Mouse (Mus musculus) adrenal gland, postnatal 4 days (tissue): ENCODE results near the gene Daam1. TPM values are rescaled to one million over a fixed set of nuclear protein-coding genes. Genes with fewer than 3 reads are reported as not detected.

Experiments
- DNase-seq, 2 experiments: peaks; one replicate each; pipeline ENCODE4 v3.0.0; 2021 to 2022; ENCODE audit warnings: low spot score in 2 of 2, mixed read lengths in 2 of 2
- total RNA-seq, 2 experiments: library from RNA; stranded (reverse); gene quantifications; 2 replicates each; pipeline ENCODE4 v1.2.3; 2021

Gene Daam1
- total RNA-seq, 2 experiments from 2014 or later, result 30.5 to 31.4 TPM

- DNase-seq, result no peak
These were observed 99.0 kb downstream of the Daam1 start for GRCm38 (mm10) chr12:71929876-71930275.

DNA sequence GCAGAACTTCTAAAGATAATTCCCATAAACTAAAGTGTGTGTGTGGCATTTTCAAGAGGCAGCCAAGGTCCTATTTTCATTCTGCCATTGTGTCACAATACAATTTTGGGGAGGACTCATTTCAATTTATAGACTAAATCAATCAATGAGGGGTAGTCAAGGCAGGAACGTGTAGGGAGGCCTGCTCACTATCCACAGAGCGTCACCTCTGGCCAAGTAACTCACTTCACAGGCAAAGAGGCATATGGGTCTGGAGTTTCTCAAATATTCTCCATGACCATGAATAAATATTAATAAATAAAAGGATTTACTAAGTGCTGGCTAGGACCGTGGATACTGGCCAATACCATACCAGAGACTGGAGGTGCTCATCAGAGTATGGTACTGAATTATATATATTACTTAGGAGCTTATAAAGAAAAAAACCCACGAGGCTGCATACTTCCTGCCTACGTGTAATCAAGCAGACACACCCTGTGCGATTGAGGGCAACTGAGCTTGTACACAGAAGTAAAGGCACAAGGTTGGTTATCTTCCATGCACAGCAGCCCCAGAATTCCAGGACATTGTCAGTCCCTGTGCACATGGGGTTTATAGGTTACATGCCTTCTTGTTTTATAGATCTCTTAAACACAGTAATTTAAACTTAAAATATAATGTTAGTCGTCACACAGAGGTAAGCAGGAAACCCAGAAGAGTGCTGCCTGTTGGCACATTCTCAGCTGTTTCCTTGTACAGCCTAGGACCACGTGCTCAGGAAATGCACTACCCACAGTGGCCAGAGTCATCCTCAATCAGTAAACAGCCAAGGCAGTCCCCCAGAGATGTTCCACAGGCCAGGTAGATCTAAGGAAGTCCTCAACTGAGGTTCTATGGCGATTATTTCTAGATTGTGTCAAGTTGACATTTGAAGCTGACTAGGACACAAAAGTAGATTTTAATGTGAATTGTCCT, 101.8 kb downstream of the Daam1 start:
- DNase-seq, result no peak

- no peak for DNase-seq
These were observed 103.2 kb downstream of the Daam1 start for GRCm38 (mm10) chr12:71933989-71934645.

DNA sequence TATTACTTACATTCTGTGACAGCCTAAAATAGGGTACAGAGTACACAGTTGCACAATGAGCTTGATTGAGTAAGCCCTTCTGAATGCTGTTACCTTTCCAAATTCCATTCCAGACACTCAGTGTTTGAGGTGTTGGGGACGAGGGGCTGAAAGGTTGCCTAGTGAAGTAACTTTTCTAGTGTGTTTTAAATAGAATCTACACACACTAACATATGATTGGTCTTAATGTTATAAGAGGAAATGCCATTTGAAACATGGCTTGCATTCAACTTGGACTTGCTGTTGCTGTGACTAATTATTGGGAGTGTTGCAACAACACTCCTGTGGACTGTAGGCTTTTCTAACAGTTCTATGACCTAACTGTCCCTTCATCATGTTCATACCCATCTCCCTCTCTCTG, 105.8 kb downstream of the Daam1 start:
- DNase-seq, result no peak

GRCm38 (mm10) chr12:71938513-71938912, 107.6 kb downstream of the Daam1 start:
- no peak for DNase-seq

GRCm38 (mm10) chr12:71941290-71941689, 110.4 kb downstream of the Daam1 start:
- no peak for DNase-seq

- no peak for DNase-seq
These were observed 112.2 kb downstream of the Daam1 start for GRCm38 (mm10) chr12:71943112-71943511.

- DNase-seq, result no peak
These were observed 112.8 kb downstream of the Daam1 start for GRCm38 (mm10) chr12:71943646-71944045.

DNA sequence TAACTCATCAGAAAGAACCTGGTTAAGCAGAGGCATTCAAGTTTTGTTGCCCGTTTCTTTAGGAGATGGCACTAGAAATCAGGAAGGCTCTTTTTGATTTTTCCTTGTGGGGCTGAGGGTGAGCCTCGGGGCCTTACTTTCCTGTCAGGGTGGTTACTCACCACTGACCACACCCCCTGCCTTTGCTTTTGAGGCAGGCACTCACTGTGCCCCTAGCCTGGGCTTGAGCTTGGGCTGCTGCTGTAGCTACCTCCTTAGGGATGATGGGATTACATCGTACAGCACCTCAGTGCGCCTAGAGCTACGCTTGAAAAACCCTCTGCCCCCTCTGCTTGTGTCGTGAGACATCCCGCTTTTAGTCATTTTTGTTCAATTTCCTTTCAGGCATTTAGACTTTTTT, 115.0 kb downstream of the Daam1 start:
- no peak for DNase-seq

DNA sequence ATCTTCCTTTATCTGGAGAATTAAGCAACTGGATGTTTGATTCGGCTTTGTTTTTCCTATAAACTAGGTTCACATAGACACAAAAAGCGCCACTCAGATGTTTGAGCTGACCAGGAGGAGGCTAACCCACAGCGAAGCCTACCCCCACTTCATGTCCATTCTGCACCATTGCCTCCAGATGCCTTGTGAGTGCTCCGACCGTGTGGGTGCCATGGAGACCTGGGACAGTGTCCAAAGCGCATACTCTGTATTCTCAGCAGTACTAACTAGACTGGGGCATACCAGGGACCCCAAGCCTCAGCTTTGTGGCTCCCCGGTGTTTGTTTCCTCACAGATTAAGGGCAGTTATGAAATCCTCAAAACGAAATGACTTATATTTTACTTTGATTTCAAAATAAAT, 115.6 kb downstream of the Daam1 start:
- DNase-seq, result no peak

- no peak for DNase-seq
These were observed 118.1 kb downstream of the Daam1 start for GRCm38 (mm10) chr12:71948972-71949371.

DNA sequence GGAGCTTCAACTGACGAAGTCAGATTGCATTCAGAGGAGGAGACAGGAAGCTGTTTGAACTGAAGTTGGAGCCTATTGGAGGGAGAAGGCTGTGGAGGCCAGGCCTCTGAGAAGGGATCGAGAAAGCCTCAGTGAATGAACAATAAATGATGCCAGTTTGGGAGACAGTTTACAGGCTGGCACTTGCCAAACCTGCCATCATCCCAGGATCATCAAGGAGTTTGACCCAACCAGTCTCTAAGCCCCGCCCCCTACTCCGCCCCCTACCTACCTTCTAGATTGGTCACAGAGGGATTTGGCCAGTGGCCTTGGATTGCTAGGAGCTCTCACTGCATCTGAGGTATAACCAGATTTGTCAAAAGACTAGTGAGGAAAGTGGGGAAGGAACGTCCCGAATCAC, 118.7 kb downstream of the Daam1 start:
- DNase-seq, result no peak

DNA sequence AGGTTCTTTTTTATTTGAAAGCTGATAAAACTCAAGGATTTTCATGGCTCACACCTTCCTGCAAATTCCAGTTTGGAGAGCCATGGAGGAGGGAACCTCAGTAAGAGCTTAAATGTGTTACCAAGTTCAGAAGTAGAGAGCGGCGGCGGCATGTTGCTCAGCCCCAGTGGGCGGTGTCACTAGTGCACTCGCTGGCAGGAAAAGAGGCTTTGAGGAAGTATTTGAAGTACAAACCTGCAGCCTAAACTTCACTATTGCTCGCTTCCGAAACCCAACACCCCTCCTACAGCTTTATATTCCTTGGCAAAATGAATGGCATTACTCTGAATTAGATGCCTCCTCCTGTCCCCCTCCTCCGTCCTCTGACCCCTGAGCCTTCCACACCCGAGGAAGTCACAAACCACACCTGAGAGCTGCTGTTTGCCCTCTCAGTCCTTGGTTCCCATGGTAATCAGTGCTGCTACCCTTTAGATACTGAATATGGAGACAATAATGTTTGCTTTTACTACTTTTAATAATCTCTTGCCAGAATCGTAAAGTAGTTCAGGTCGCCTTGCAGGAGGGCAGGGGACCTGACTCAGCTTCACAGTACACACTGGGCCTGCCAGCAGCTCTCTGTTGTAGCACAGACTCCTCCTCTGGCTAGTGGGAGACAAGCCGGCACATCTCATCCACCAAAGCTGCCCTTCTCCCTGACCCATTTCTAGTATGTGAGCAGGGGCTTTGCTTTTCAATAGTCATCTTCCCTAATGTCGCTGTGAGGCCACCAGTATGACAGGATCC, 119.4 kb downstream of the Daam1 start:
- no peak for DNase-seq

DNA sequence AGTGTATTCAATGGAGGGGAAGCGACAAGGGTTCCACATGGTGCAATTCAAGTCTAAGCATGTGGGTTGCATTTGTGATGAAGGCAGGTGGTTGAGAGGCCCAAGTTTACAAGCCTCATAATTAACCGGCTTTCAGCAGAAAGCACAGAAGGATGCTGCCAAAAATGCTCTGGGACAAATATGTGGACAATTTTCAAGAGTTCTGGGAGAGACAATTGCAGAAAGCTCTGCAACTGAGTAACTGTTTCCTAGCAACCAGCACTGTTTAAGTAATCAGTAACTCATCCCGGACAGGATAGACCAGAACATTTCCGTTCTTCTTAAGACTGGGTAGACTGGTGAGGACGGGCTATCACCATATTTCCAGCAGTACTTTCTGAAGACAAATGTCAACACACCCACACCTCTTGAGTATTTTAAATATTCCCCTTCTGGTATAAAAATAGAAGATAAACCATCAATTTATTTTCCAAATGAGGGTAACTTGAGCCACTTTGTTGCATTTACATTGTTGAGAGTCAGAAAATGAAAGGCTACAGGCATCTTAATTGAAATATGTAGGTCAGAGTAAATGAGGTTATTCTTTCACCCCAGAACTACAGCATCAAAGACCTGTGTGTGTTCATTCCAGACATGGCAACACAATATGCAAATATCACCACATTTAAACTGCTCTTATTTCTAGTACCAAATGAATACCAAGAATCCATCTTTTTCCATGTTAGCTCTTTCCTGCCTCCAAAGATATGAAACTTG, 123.5 kb downstream of the Daam1 start:
- DNase-seq, result no peak

- no peak for DNase-seq
These were observed 126.1 kb downstream of the Daam1 start for GRCm38 (mm10) chr12:71956980-71957379.

- no peak for DNase-seq
These were observed 126.6 kb downstream of the Daam1 start for GRCm38 (mm10) chr12:71957496-71957895.

- no peak for DNase-seq
These were observed 128.6 kb downstream of the Daam1 start for GRCm38 (mm10) chr12:71959351-71959991.

DNA sequence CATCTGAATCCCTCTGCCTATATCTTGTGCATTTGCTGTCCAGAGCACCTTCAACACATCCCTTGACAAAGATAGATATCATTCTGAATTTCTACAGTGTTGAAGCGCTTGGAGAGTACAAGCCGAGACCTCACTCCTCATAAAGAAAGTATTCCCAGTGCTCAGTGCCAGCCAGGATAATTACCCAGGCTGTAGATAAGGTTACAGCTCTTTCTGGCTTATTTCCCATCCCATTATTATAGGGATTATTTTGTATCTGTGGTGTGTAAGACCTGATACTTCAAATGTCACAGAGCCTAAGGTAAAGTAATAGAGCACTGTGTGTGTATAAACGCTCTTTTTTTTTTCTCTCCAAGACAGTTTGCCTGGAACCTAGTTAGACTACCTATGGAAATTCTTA, 130.8 kb downstream of the Daam1 start:
- no peak for DNase-seq

GRCm38 (mm10) chr12:71962616-71963015, 131.7 kb downstream of the Daam1 start:
- no peak for DNase-seq

DNA sequence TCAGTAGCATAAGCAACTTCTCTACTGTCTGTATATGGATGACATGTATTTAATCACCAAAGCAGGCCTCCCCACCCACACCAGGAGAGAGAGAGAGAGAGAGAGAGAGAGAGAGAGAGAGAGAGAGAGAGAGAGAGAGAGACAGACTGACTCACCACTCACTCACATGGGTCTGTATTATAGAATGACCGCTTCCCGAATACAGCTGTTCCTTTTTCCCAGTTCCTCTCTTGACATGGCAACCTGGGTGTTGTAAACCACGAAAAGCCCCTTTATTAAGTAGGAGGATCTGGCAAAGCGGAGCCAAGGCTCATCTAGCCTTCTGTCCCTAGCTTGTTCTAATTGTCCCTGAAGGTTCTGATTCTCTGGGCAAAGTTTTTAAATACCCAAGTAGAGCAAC, 137.7 kb downstream of the Daam1 start:
- DNase-seq, result no peak
